Mouse (Mus musculus): ENCODE measurements at regions not wholly inside any gene's neighbourhood (a gene's known extent, or its start where the extent isn't known, plus 50 kb on each side); places are given as distances from the start of the nearest gene placed in this dataset.

GRCm38 (mm10) chr7:136710653-136711052, 183.8 kb upstream of the Mgmt start:
- 51% methylated on average over 3 of the region's 3 CpGs for WGBS (ENCODE audit: insufficient replicate concordance)
- Histone ChIP-seq H3K4me3 (ENCODE audit: low read depth, low read length) (no peak overlapping the region), H3K4me2 (ENCODE audit: low read depth, low read length) (no peak overlapping the region), H3K27me3 (ENCODE audit: control insufficient read depth, insufficient read depth, low read depth, low read length) (no peaks in the 10 kb centered on the region), H3K9me3 (replicated peaks; ENCODE audit: control insufficient read depth, low read length) (no peaks in the 10 kb centered on the region), H3K27ac (ENCODE audit: low read length) (no peak overlapping the region), H3K36me3 (ENCODE audit: control insufficient read depth, insufficient read depth) (no peaks in the 10 kb centered on the region), H3K9ac (ENCODE audit: low read depth, low read length) (no peak overlapping the region), H3K4me1 (ENCODE audit: control insufficient read depth, low read depth, low read length) (no peaks in the 10 kb centered on the region)
- ATAC-seq (ENCODE audit: low read depth): no peak

- Histone ChIP-seq H3K27ac (ENCODE audit: low read length) (no peak overlapping the region), H3K36me3 (ENCODE audit: control insufficient read depth, insufficient read depth) (no peaks in the 10 kb centered on the region), H3K4me1 (ENCODE audit: control insufficient read depth, low read depth, low read length) (no peaks in the 10 kb centered on the region), H3K9ac (ENCODE audit: low read depth, low read length) (no peak overlapping the region), H3K4me2 (ENCODE audit: low read depth, low read length) (no peak overlapping the region), H3K27me3 (ENCODE audit: control insufficient read depth, insufficient read depth, low read depth, low read length) (no peaks in the 10 kb centered on the region), H3K4me3 (ENCODE audit: low read depth, low read length) (no peak overlapping the region), H3K9me3 (replicated peaks; ENCODE audit: control insufficient read depth, low read length) (no peaks in the 10 kb centered on the region)
- no peak for ATAC-seq (ENCODE audit: low read depth)
- 68% methylated on average over 16 of the region's 16 CpGs for WGBS (ENCODE audit: insufficient replicate concordance)
Observed at GRCm38 (mm10) chr7:136712962-136713640, 181.3 kb upstream of the Mgmt start.

DNA sequence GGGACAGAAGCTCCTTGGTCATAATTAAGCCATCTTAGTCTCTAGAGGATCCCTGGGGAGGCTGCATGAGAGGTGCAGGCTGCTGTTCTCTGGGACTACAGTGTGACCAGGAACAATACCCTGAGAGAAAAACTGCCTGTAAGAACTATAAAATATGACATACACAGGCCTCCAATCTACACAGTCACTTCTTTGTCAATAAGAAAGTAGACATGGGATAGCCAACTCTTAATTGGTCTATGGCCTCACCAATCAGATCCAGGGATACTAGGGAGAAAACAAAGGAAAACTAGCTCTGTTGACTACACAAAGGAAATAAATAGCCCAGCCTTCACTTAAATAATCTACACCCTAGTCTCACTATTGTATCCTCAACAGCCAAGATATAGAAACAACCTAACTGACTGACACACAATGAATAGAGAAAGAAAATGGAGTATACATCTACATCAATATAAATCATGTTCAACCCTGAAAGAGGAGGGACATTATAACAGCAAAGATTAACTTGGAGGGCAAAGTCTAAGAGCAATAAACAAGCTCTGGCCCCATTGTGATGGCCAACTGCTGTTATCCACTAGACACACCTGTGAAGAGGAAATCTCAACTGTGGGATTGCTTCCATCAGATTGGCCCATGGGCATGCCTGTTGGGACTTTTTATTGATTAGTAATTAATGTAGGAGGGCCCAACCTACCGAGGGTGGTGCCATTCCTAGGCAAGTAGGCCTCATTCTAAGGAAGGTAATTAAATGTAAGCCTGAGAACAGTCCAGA, 166.6 kb upstream of the Mgmt start:
- no peak for ATAC-seq (ENCODE audit: low read depth)
- Histone ChIP-seq H3K27ac (ENCODE audit: low read length) (no peak overlapping the region), H3K36me3 (ENCODE audit: control insufficient read depth, insufficient read depth) (no peaks in the 10 kb centered on the region), H3K4me1 (ENCODE audit: control insufficient read depth, low read depth, low read length) (no peaks in the 10 kb centered on the region), H3K4me2 (ENCODE audit: low read depth, low read length) (no peak overlapping the region), H3K9me3 (replicated peaks; ENCODE audit: control insufficient read depth, low read length) (no peaks in the 10 kb centered on the region), H3K9ac (ENCODE audit: low read depth, low read length) (no peak overlapping the region), H3K27me3 (ENCODE audit: control insufficient read depth, insufficient read depth, low read depth, low read length) (no peaks in the 10 kb centered on the region), H3K4me3 (ENCODE audit: low read depth, low read length) (no peak overlapping the region)
- 46% methylated on average over 1 of the region's 1 CpGs for WGBS (ENCODE audit: insufficient replicate concordance)

DNA sequence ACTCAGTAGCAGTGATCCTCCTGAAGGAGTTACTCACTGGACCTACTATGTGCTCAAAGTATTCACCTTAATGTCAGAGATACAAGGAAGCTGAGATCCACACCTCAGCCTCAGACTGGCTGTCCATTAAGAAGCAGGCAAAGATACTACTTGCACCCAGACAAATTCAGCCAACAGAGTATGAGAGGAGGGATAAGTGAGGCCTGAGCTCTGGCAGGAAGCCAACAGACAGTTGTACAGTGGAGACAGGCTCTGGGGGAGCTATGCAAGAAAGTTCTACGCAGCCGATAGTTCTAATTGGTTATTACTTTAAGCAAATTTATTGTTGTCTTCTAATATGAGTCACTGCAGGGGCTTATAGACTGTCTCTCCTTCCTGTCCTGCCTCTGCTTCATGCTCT, 152.2 kb upstream of the Mgmt start:
- no peak for ATAC-seq (ENCODE audit: low read depth)
- 83% methylated on average over 2 of the region's 2 CpGs for WGBS (ENCODE audit: insufficient replicate concordance)

DNA sequence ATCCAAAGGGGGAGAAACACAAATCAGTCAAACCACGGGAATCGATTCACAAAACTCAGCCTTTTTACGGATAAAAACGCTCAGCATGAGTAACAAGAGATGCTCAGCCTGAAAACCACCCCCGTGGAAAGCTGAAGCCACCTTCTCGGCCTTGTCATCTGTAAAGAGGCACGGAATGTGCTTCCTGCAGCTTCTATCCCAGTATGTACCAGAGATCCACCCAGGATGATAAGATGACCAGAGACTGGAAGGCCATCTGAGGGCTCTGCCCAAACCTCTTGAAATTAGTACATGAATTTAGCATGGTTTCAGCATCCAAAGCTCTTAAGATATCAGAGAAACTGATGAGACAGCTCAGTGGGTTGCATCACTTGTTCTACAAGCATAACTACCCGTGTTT, 149.0 kb upstream of the Mgmt start:
- ATAC-seq (ENCODE audit: low read depth): no peak
- Histone ChIP-seq H3K4me2 (ENCODE audit: low read depth, low read length) (no peak overlapping the region), H3K4me3 (ENCODE audit: low read depth, low read length) (no peak overlapping the region), H3K9me3 (replicated peaks; ENCODE audit: control insufficient read depth, low read length) (peaks cover 3% of the 10 kb centered on the region), H3K4me1 (ENCODE audit: control insufficient read depth, low read depth, low read length) (no peaks in the 10 kb centered on the region), H3K27ac (ENCODE audit: low read length) (no peak overlapping the region), H3K27me3 (ENCODE audit: control insufficient read depth, insufficient read depth, low read depth, low read length) (no peaks in the 10 kb centered on the region), H3K36me3 (ENCODE audit: control insufficient read depth, insufficient read depth) (no peaks in the 10 kb centered on the region), H3K9ac (ENCODE audit: low read depth, low read length) (no peak overlapping the region)
- WGBS (ENCODE audit: insufficient replicate concordance): 63% methylated on average over 8 of the region's 8 CpGs

More for the DNA sequence above, 152.2 kb upstream of the Mgmt start:
- H3K4me3 ChIP-seq (ENCODE audit: low read depth, low read length): no peak overlapping the region
- no peak overlapping the region for H3K27ac ChIP-seq (ENCODE audit: low read length)
- H3K9me3 ChIP-seq (replicated peaks; ENCODE audit: control insufficient read depth, low read length): peaks cover 3% of the 10 kb centered on the region
- H3K4me2 ChIP-seq (ENCODE audit: low read depth, low read length): no peak overlapping the region
- no peaks in the 10 kb centered on the region for H3K36me3 ChIP-seq (ENCODE audit: control insufficient read depth, insufficient read depth)
- no peaks in the 10 kb centered on the region for H3K4me1 ChIP-seq (ENCODE audit: control insufficient read depth, low read depth, low read length)
- H3K9ac ChIP-seq (ENCODE audit: low read depth, low read length): no peak overlapping the region
- no peaks in the 10 kb centered on the region for H3K27me3 ChIP-seq (ENCODE audit: control insufficient read depth, insufficient read depth, low read depth, low read length)

- ATAC-seq (ENCODE audit: low read depth): no peak
- 62% methylated on average over 4 of the region's 4 CpGs for WGBS (ENCODE audit: insufficient replicate concordance)
Observed at GRCm38 (mm10) chr7:136751477-136751876, 142.9 kb upstream of the Mgmt start.

GRCm38 (mm10) chr7:136754821-136755220, 139.6 kb upstream of the Mgmt start:
- no peak overlapping the region for H3K4me3 ChIP-seq (ENCODE audit: low read depth, low read length)
- whole genome bisulfite sequencing (ENCODE audit: insufficient replicate concordance): 64% methylated on average over 6 of the region's 6 CpGs
- H3K27ac ChIP-seq (ENCODE audit: low read length): no peak overlapping the region
- H3K9ac ChIP-seq (ENCODE audit: low read depth, low read length): no peak overlapping the region
- no peak for ATAC-seq (ENCODE audit: low read depth)
- H3K9me3 ChIP-seq (replicated peaks; ENCODE audit: control insufficient read depth, low read length): no peaks in the 10 kb centered on the region
- no peaks in the 10 kb centered on the region for H3K27me3 ChIP-seq (ENCODE audit: control insufficient read depth, insufficient read depth, low read depth, low read length)
- H3K4me1 ChIP-seq (ENCODE audit: control insufficient read depth, low read depth, low read length): no peaks in the 10 kb centered on the region
- H3K36me3 ChIP-seq (ENCODE audit: control insufficient read depth, insufficient read depth): no peaks in the 10 kb centered on the region
- H3K4me2 ChIP-seq (ENCODE audit: low read depth, low read length): no peak overlapping the region

More at GRCm38 (mm10) chr7:136751477-136751876, 142.9 kb upstream of the Mgmt start:
- H3K9ac ChIP-seq (ENCODE audit: low read depth, low read length): no peak overlapping the region
- H3K4me2 ChIP-seq (ENCODE audit: low read depth, low read length): no peak overlapping the region
- no peak overlapping the region for H3K27ac ChIP-seq (ENCODE audit: low read length)
- no peak overlapping the region for H3K4me3 ChIP-seq (ENCODE audit: low read depth, low read length)
- no peaks in the 10 kb centered on the region for H3K27me3 ChIP-seq (ENCODE audit: control insufficient read depth, insufficient read depth, low read depth, low read length)
- H3K4me1 ChIP-seq (ENCODE audit: control insufficient read depth, low read depth, low read length): no peaks in the 10 kb centered on the region
- H3K9me3 ChIP-seq (replicated peaks; ENCODE audit: control insufficient read depth, low read length): no peaks in the 10 kb centered on the region
- no peaks in the 10 kb centered on the region for H3K36me3 ChIP-seq (ENCODE audit: control insufficient read depth, insufficient read depth)

- H3K9me3 ChIP-seq (replicated peaks; ENCODE audit: control insufficient read depth, low read length): no peaks in the 10 kb centered on the region
- no peak overlapping the region for H3K9ac ChIP-seq (ENCODE audit: low read depth, low read length)
- H3K27me3 ChIP-seq (ENCODE audit: control insufficient read depth, insufficient read depth, low read depth, low read length): no peaks in the 10 kb centered on the region
- no peak overlapping the region for H3K4me3 ChIP-seq (ENCODE audit: low read depth, low read length)
- no peak overlapping the region for H3K27ac ChIP-seq (ENCODE audit: low read length)
- no peaks in the 10 kb centered on the region for H3K4me1 ChIP-seq (ENCODE audit: control insufficient read depth, low read depth, low read length)
- H3K36me3 ChIP-seq (ENCODE audit: control insufficient read depth, insufficient read depth): no peaks in the 10 kb centered on the region
- no peak for ATAC-seq (ENCODE audit: low read depth)
- H3K4me2 ChIP-seq (ENCODE audit: low read depth, low read length): no peak overlapping the region
- whole genome bisulfite sequencing (ENCODE audit: insufficient replicate concordance): 37% methylated on average over 7 of the region's 7 CpGs
Observed at GRCm38 (mm10) chr7:136765026-136765425, 129.4 kb upstream of the Mgmt start.

- H3K4me3 ChIP-seq (ENCODE audit: low read depth, low read length): no peak overlapping the region
- WGBS (ENCODE audit: insufficient replicate concordance): 44% methylated on average over 9 of the region's 9 CpGs
- no peak overlapping the region for H3K9ac ChIP-seq (ENCODE audit: low read depth, low read length)
- no peaks in the 10 kb centered on the region for H3K9me3 ChIP-seq (replicated peaks; ENCODE audit: control insufficient read depth, low read length)
- H3K27ac ChIP-seq (ENCODE audit: low read length): no peak overlapping the region
- no peaks in the 10 kb centered on the region for H3K36me3 ChIP-seq (ENCODE audit: control insufficient read depth, insufficient read depth)
- H3K4me2 ChIP-seq (ENCODE audit: low read depth, low read length): no peak overlapping the region
- H3K27me3 ChIP-seq (ENCODE audit: control insufficient read depth, insufficient read depth, low read depth, low read length): no peaks in the 10 kb centered on the region
- no peak for ATAC-seq (ENCODE audit: low read depth)
- no peaks in the 10 kb centered on the region for H3K4me1 ChIP-seq (ENCODE audit: control insufficient read depth, low read depth, low read length)
Observed at GRCm38 (mm10) chr7:136767231-136767630, 127.2 kb upstream of the Mgmt start.

Measured in liver, embryonic 16.5 days (tissue).